Mouse (Mus musculus) lung, embryonic 15.5 days (tissue): ENCODE data around the gene Gli3. TPM values are rescaled to one million over a fixed set of nuclear protein-coding genes. Genes with fewer than 3 reads are reported as not detected.

ENCODE experiments used
- ATAC-seq: fragments of 200-750 bp; cut with Nextera tagmentation; 2 replicates; pipeline ENCODE4 v1.8.0; 2017; ENCODE audit warnings: moderate number of reproducible peaks, borderline replicate concordance; ENCODE audit not compliant: low FRiP score, low TSS enrichment; ENCODE audit errors: extremely low read depth
- H3K27ac ChIP-seq: fragments of 300-500 bp; sonication (generic); 2 replicates; pipeline ENCODE4 v1.5.1; 2015; ENCODE audit warnings: moderate library complexity, mild to moderate bottlenecking, inconsistent platforms
- H3K27me3 ChIP-seq: fragments of 300-500 bp; sonication (generic); 2 replicates; pipeline ENCODE4 v1.6.1; 2015; ENCODE audit warnings: inconsistent platforms
- H3K36me3 ChIP-seq: fragments of 300-500 bp; sonication (generic); 2 replicates; pipeline ENCODE4 v1.6.1; 2015; ENCODE audit warnings: inconsistent platforms
- H3K4me1 ChIP-seq: fragments of 300-500 bp; sonication (generic); 2 replicates; pipeline ENCODE4 v1.6.1; 2015; ENCODE audit warnings: inconsistent platforms
- H3K4me2 ChIP-seq: fragments of 300-500 bp; sonication (generic); 2 replicates; pipeline ENCODE4 v1.6.1; 2015; ENCODE audit warnings: inconsistent platforms, mild to moderate bottlenecking, moderate library complexity
- H3K4me3 ChIP-seq: fragments of 300-500 bp; sonication (generic); 2 replicates; pipeline ENCODE4 v1.5.1; 2015; ENCODE audit warnings: mild to moderate bottlenecking, inconsistent platforms
- H3K9ac ChIP-seq: fragments of 300-500 bp; sonication (generic); 2 replicates; pipeline ENCODE4 v1.6.1; 2015; ENCODE audit warnings: inconsistent platforms
- H3K9me3 ChIP-seq: fragments of 300-500 bp; sonication (generic); 2 replicates; pipeline ENCODE4 v1.6.1; 2016; ENCODE audit warnings: inconsistent platforms
- WGBS: fragments of 180-500 bp; shearing (Covaris S2); methylation state at CpG from one replicate; pipeline ENCODE4 v1.1.7; 2015; 5-methylcytosine and 5-hydroxymethylcytosine counted together
- polyA plus RNA-seq: library from polyadenylated mRNA; unstranded; fragments of >200 nt; fragmentation: Nextera tagmentation; extraction: Ambion mirVana; gene quantifications from 2 replicates; pipeline ENCODE4 v1.2.1, GENCODE M21; 2015

The Gli3 gene
- polyA plus RNA-seq, 1 experiment from 2014 or later: 19.0 TPM

DNA sequence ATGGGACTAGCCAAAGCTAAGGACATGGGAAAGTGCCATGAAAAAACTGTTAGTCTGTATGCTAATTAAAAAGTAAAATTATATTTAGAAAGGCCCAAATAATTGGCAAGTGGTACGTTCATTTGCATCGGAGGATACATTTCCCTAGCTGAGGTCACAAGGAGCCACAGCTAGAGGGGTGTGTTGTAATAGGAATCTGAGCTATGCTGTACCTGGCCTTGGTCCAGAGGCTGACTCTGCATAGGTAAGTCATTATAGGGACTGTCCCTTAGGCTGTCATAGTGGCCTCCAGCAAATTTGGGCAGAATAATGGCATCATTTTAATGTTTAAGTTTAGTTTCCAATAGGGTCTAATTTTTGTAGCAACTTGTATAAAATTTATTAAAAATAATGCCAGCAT lies 75.4 kb downstream of the Gli3 start:
- Histone ChIP-seq H3K9me3 (no peaks in the 10 kb centered on the region), H3K4me1 (peaks cover 49% of the 10 kb centered on the region), H3K27ac (no peak overlapping the region), H3K4me3 (no peak overlapping the region), H3K4me2 (no peak overlapping the region), H3K36me3 (no peaks in the 10 kb centered on the region), H3K9ac (no peak overlapping the region), H3K27me3 (no peaks in the 10 kb centered on the region)
- no peak for ATAC-seq
- 28% methylated on average over 2 of the region's 2 CpGs for WGBS

GRCm38 (mm10) chr13:15542053-15542452 lies 79.0 kb downstream of the Gli3 start:
- WGBS: 13% methylated on average over 5 of the region's 5 CpGs
- no peaks in the 10 kb centered on the region for H3K27me3 ChIP-seq
- H3K4me1 ChIP-seq: peaks cover 67% of the 10 kb centered on the region
- H3K9ac ChIP-seq: no peak overlapping the region
- H3K4me3 ChIP-seq: no peak overlapping the region
- 0 out of 2 replicates have a peak overlapping the region, but pooled peaks have one; percentile 0 for H3K27ac ChIP-seq
- H3K4me2 ChIP-seq: no peak overlapping the region
- H3K36me3 ChIP-seq: no peaks in the 10 kb centered on the region
- no peaks in the 10 kb centered on the region for H3K9me3 ChIP-seq
- 0 out of 2 replicates have a peak, but pooled peaks have one; percentile 47 for ATAC-seq

DNA sequence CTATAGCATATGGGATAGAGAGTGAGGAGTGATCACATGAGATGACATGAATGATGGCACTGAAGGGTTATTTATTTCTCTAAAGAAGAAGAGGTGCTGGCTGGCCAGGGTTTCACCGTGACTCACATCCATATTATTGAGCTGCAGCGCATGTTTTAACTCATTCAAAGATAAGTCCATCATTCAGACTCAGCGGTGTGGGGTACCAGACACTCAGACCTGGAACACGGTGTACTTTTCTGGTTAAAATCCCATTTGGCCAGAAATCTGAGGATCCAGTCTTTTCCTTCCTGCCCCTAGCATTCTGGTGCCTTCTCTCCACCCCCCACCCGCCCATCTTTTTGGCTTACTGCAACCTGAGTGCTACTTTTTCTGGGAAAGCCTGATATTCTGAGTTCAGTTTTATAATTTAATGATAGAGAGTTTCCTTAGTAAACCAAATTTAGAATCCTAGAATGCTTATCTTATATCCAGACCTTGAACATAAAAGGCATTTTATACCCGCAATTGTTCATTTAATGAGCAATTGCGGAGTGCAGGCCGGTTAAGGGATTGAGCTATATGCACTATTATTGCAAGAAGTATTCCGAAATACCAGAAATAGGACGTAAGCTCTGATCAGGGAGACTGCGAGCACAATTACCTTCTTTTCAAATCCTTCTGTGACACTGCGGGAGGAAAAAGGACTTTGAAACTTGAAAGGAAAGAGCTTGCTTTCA lies 80.3 kb downstream of the Gli3 start:
- no peak for ATAC-seq
- no peaks in the 10 kb centered on the region for H3K27me3 ChIP-seq
- H3K4me3 ChIP-seq: no peak overlapping the region
- H3K27ac ChIP-seq: no peak overlapping the region
- H3K9ac ChIP-seq: no peak overlapping the region
- no peak overlapping the region for H3K4me2 ChIP-seq
- H3K36me3 ChIP-seq: no peaks in the 10 kb centered on the region
- H3K4me1 ChIP-seq: peaks cover 56% of the 10 kb centered on the region
- 70% methylated on average over 12 of the region's 12 CpGs for WGBS
- no peaks in the 10 kb centered on the region for H3K9me3 ChIP-seq

GRCm38 (mm10) chr13:15543888-15544640 lies 81.0 kb downstream of the Gli3 start:
- no peak overlapping the region for H3K27ac ChIP-seq
- no peak for ATAC-seq
- H3K4me3 ChIP-seq: no peak overlapping the region
- WGBS: 38% methylated on average over 7 of the region's 7 CpGs
- no peak overlapping the region for H3K4me2 ChIP-seq
- H3K36me3 ChIP-seq: no peaks in the 10 kb centered on the region
- no peak overlapping the region for H3K9ac ChIP-seq
- H3K4me1 ChIP-seq: peaks cover 50% of the 10 kb centered on the region
- H3K27me3 ChIP-seq: no peaks in the 10 kb centered on the region
- H3K9me3 ChIP-seq: no peaks in the 10 kb centered on the region

GRCm38 (mm10) chr13:15545346-15545896 lies 82.4 kb downstream of the Gli3 start:
- no peak for ATAC-seq
- Histone ChIP-seq H3K4me3 (no peak overlapping the region), H3K4me2 (no peak overlapping the region), H3K9ac (no peak overlapping the region), H3K27ac (no peak overlapping the region), H3K27me3 (no peaks in the 10 kb centered on the region), H3K4me1 (peaks cover 49% of the 10 kb centered on the region), H3K36me3 (no peaks in the 10 kb centered on the region), H3K9me3 (no peaks in the 10 kb centered on the region)
- WGBS: 44% methylated on average over 4 of the region's 4 CpGs

DNA sequence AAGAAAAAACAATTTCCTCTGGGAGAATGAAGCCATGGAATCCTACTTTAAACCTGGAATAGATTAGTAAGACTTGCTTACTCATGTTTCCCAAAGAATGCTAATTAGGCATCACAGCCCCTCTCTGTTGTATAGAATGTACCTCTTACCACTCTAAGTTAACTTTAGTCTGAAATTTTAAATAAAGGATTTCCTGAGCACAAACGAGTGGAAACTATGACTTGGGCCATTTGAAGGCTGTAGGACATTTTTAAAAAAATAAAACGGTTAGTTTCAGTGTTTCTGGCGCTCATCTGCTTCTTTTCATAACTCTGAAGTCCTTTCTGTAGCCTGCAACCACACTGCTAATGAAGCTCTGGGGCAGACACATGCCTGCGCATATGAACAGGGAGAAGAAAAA lies 83.2 kb downstream of the Gli3 start:
- H3K4me1 ChIP-seq: peaks cover 47% of the 10 kb centered on the region
- no peaks in the 10 kb centered on the region for H3K36me3 ChIP-seq
- 74% methylated on average over 4 of the region's 4 CpGs for WGBS
- no peak overlapping the region for H3K27ac ChIP-seq
- H3K27me3 ChIP-seq: no peaks in the 10 kb centered on the region
- H3K4me2 ChIP-seq: no peak overlapping the region
- ATAC-seq: no peak
- H3K9ac ChIP-seq: no peak overlapping the region
- H3K9me3 ChIP-seq: no peaks in the 10 kb centered on the region
- no peak overlapping the region for H3K4me3 ChIP-seq

DNA sequence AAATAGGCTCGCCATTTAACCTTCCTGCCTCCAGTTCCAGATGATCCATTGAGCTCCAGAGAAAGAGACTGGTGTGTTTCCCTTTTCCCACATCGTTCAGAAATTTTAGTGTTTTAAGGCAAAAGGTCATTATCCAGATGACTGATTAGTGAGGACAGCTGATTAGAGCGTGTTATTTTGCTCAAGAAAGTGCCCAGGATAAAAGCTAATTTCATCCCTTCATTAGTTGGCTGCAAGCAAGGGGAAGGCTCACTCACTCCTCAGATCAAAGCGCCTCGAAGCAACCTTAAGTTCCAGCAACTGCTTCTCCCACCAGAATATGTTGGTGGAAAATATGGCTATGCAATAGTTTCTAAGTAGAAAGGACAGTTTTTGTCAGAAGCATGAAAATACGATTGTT lies 86.4 kb downstream of the Gli3 start:
- H3K27me3 ChIP-seq: no peaks in the 10 kb centered on the region
- no peak for ATAC-seq
- H3K4me1 ChIP-seq: peaks cover 18% of the 10 kb centered on the region; the same call in 1 of the 2 replicates
- H3K4me2 ChIP-seq: no peak overlapping the region
- no peaks in the 10 kb centered on the region for H3K36me3 ChIP-seq
- no peak overlapping the region for H3K4me3 ChIP-seq
- no peak overlapping the region for H3K27ac ChIP-seq
- 73% methylated on average over 6 of the region's 6 CpGs for WGBS
- H3K9me3 ChIP-seq: no peaks in the 10 kb centered on the region
- H3K9ac ChIP-seq: no peak overlapping the region

DNA sequence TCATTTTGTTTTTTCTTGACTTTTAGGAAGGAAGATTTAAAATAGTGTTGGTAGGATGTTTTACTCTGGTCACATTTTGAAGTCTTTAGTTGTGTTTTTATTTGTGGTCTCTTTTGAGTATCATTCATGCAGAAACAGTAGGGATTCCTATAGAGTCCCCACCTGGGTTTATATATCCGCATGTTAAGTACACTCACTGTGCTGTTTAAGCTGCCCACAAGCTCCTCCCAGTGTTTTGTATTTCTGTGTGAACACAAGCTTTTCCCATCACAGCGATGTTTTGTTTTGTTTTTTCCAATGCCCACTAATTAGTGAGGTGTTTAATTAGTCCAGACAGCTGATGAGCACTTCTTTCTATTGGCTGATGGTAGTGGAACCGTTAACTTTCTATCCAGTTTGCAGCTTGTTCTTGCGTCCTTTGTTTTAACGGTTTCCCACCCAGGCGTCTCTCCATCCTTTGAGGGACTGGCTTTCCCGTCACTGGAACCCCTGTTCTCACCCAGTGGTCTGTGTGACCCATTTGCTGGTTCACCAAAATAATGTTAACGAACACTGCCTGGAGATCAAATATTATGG lies 87.1 kb downstream of the Gli3 start:
- H3K4me3 ChIP-seq: no peak overlapping the region
- H3K9ac ChIP-seq: no peak overlapping the region
- WGBS: 81% methylated on average over 8 of the region's 8 CpGs

DNA sequence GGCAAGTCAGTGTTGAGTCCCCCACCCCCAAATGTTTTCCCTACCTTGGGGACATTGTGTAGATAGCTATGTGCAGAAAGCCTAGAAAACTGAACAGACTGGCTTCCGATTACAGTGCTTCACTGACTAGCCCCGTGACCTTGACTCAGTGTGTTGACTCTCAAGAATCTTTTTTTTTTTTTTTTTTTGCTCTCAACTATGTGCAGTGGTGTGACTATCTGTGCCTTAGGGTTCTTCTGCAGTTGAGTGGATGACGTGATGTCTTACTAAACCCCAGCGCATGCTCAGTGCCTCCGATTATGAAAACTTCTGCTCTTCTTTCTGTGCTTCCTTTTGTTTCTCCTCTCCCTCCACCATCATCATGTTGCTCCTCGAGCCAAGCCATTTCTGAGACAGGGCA lies 87.7 kb downstream of the Gli3 start:
- H3K4me2 ChIP-seq: no peak overlapping the region
- WGBS: 54% methylated on average over 6 of the region's 6 CpGs
- no peaks in the 10 kb centered on the region for H3K36me3 ChIP-seq
- no peaks in the 10 kb centered on the region for H3K27me3 ChIP-seq
- ATAC-seq: no peak
- no peaks in the 10 kb centered on the region for H3K9me3 ChIP-seq
- no peak overlapping the region for H3K9ac ChIP-seq
- no peak overlapping the region for H3K27ac ChIP-seq
- H3K4me3 ChIP-seq: no peak overlapping the region
- peaks cover 6% of the 10 kb centered on the region; the same call in 1 of the 2 replicates for H3K4me1 ChIP-seq

More for the DNA sequence above, 87.1 kb downstream of the Gli3 start:
- no peaks in the 10 kb centered on the region for H3K9me3 ChIP-seq
- H3K27ac ChIP-seq: no peak overlapping the region
- H3K27me3 ChIP-seq: no peaks in the 10 kb centered on the region
- H3K4me1 ChIP-seq: peaks cover 12% of the 10 kb centered on the region; the same call in 1 of the 2 replicates
- no peak overlapping the region for H3K4me2 ChIP-seq
- no peaks in the 10 kb centered on the region for H3K36me3 ChIP-seq
- no peak for ATAC-seq

DNA sequence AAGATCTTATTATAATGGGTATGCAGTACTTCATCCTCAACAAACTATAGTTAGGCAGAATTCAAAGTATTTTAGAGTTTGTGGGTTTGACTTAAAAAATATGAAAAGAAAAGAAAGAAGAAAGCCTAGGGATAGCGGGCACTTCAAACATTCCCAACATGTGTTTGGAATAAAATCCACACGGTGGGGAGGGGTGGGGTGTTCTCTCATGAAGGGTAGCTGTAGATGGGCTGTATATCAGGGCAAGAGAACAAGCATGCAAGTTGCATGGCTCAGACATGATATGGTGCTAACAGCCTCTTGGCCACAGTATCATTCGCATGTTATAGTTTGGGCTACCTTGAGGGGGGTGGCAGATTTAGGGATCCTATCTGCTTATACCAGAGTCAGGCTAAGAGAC lies 89.0 kb downstream of the Gli3 start:
- Histone ChIP-seq H3K9ac (no peak overlapping the region), H3K4me1 (peaks cover 10% of the 10 kb centered on the region), H3K9me3 (no peaks in the 10 kb centered on the region), H3K4me2 (no peak overlapping the region), H3K36me3 (no peaks in the 10 kb centered on the region), H3K4me3 (no peak overlapping the region), H3K27ac (no peak overlapping the region), H3K27me3 (no peaks in the 10 kb centered on the region)
- 71% methylated on average over 3 of the region's 3 CpGs for WGBS
- ATAC-seq: no peak

GRCm38 (mm10) chr13:15556646-15557098 lies 93.6 kb downstream of the Gli3 start:
- ATAC-seq: 0 out of 2 replicates have a peak, but pooled peaks have one; percentile 39
- Histone ChIP-seq H3K36me3 (no peaks in the 10 kb centered on the region), H3K9me3 (no peaks in the 10 kb centered on the region), H3K9ac (no peak overlapping the region), H3K27ac (no peak overlapping the region), H3K4me3 (no peak overlapping the region), H3K27me3 (no peaks in the 10 kb centered on the region), H3K4me2 (no peak overlapping the region), H3K4me1 (peaks cover 4% of the 10 kb centered on the region; the same call in 1 of the 2 replicates)
- WGBS: 64% methylated on average over 2 of the region's 2 CpGs
